Comparison of ENCODE assay signal across 10 mouse cellular contexts in genomic region chr8:102738961-102739487, GRCm38 (mm10). TPM values are rescaled to one million over a fixed set of nuclear protein-coding genes. Genes with fewer than 3 reads are reported as not detected.
DNase-seq lines count a peak whose midpoint lies in the region; ATAC-seq and TF ChIP-seq lines count a peak whose summit lies in the region.
"Had no signal": no experiment of that assay in that cellular context is flagged by ENCODE, and none has a peak within 500 bp of the region (broad histone marks: within the 10 kb centered on the region; RNA-seq: fewer than 3 reads in every experiment).

No protein-coding gene starts in this region.

- 0 out of 2 replicates have a peak, but pooled peaks have one; percentile 9 for ATAC-seq in lung, embryonic 15.5 days (ENCODE audit: borderline replicate concordance, extremely low read depth, low FRiP score, low TSS enrichment)
- ATAC-seq in lung, postnatal 0 days = no peak
- peak; percentile 95 for ATAC-seq in forebrain, embryonic 16.5 days
- no peak for ATAC-seq in activated CD4-positive, CD25-positive, alpha-beta regulatory T cell, adult 4 months

- TF ChIP-seq EP300 in lung, postnatal 0 days (IDR thresholded peaks at IDR 0.05) = no peak

- WGBS in lung, embryonic 15.5 days = 82% methylated on average over 7 of the region's 7 CpGs
- 77% methylated on average over 7 of the region's 7 CpGs for WGBS in lung, postnatal 0 days
- 16% methylated on average over 7 of the region's 7 CpGs for whole genome bisulfite sequencing in forebrain, embryonic 16.5 days

- TF ChIP-seq CTCF in lung, postnatal 0 days (IDR thresholded peaks at IDR 0.05) = no peak

- H3K4me2 ChIP-seq in lung, embryonic 15.5 days = no peak overlapping the region
- H3K4me2 ChIP-seq in lung, postnatal 0 days (replicated peaks; ENCODE audit: low read depth, low read length) = no peak overlapping the region
- H3K4me2 ChIP-seq in forebrain, embryonic 16.5 days (ENCODE audit: low read length) = peak overlapping the region; percentile 27; the same call in 1 of the 2 replicates

- H3K27ac ChIP-seq in lung, embryonic 15.5 days = no peak overlapping the region
- no peak overlapping the region for H3K27ac ChIP-seq in lung, postnatal 0 days (ENCODE audit: low read length)
- H3K27ac ChIP-seq in forebrain, embryonic 16.5 days (ENCODE audit: low read length) = peak overlapping the region; percentile 60
- H3K27ac ChIP-seq: liver, embryonic 14.5 days had no signal

- no peak overlapping the region for H3K9ac ChIP-seq in lung, embryonic 15.5 days
- H3K9ac ChIP-seq in lung, postnatal 0 days (replicated peaks; ENCODE audit: low read depth) = no peak overlapping the region
- H3K9ac ChIP-seq in forebrain, embryonic 16.5 days (replicated peaks; ENCODE audit: low read depth, low read length) = peak overlapping the region; percentile 36; the same call in 1 of the 2 replicates
- H3K9ac ChIP-seq: liver, embryonic 14.5 days had no signal

- no peaks in the 10 kb centered on the region for H3K27me3 ChIP-seq in lung, embryonic 15.5 days
- H3K27me3 ChIP-seq in lung, postnatal 0 days (replicated peaks; ENCODE audit: insufficient read depth, low read length) = no peaks in the 10 kb centered on the region
- no peaks in the 10 kb centered on the region for H3K27me3 ChIP-seq in forebrain, embryonic 16.5 days (replicated peaks; ENCODE audit: control insufficient read depth, insufficient read depth, low read length)

- peaks cover 3% of the 10 kb centered on the region; the same call in 1 of the 2 replicates for H3K4me1 ChIP-seq in lung, embryonic 15.5 days
- 0 out of 2 replicates have a peak, but pooled peaks cover 3% of the 10 kb centered on the region for H3K4me1 ChIP-seq in lung, postnatal 0 days (ENCODE audit: insufficient read depth, low read depth, low read length)
- peaks cover 21% of the 10 kb centered on the region for H3K4me1 ChIP-seq in forebrain, embryonic 16.5 days (replicated peaks; ENCODE audit: control insufficient read depth, insufficient read depth, low read length)

- no peak for DNase-seq in lung, postnatal 0 days (ENCODE audit: low spot score)
- DNase-seq in layer of hippocampus, postnatal 36 days = peak; percentile 39 to 57
- peak; percentile 26 to 42 for DNase-seq in right cerebral cortex, adult 2 months (ENCODE audit: low spot score in 2 of 2)
- DNase-seq in adrenal gland, adult 2 months = no peak
- no peak for DNase-seq in T-cell, adult 2 months (ENCODE audit: low spot score)

- 0 out of 2 replicates have a peak, but pooled peaks cover 2% of the 10 kb centered on the region for H3K36me3 ChIP-seq in lung, embryonic 15.5 days
- H3K36me3 ChIP-seq in lung, postnatal 0 days (ENCODE audit: insufficient read depth, low read length) = no peaks in the 10 kb centered on the region
- no peaks in the 10 kb centered on the region for H3K36me3 ChIP-seq in forebrain, embryonic 16.5 days (ENCODE audit: control insufficient read depth, insufficient read depth)
- H3K36me3 ChIP-seq: G1E had no signal

- H3K9me3 ChIP-seq in lung, embryonic 15.5 days = no peaks in the 10 kb centered on the region
- no peaks in the 10 kb centered on the region for H3K9me3 ChIP-seq in lung, postnatal 0 days (ENCODE audit: low read length)
- no peaks in the 10 kb centered on the region for H3K9me3 ChIP-seq in forebrain, embryonic 16.5 days (ENCODE audit: control insufficient read depth, low read length)

- H3K4me3 ChIP-seq in lung, embryonic 15.5 days = no peak overlapping the region
- H3K4me3 ChIP-seq in lung, postnatal 0 days (ENCODE audit: low read depth, low read length) = no peak overlapping the region
- no peak overlapping the region for H3K4me3 ChIP-seq in forebrain, embryonic 16.5 days (replicated peaks; ENCODE audit: low read length)

RNA-seq across cellular contexts. Expression of gene Cdh11, which starts 46.4 kb away (rescaled TPM):
- 177 and 178 TPM in 2 replicates for polyA plus RNA-seq in lung, embryonic 15.5 days (2015; fragmentation: Nextera tagmentation; extraction: Ambion mirVana)
- 89.4 and 98.6 TPM in 2 replicates for polyA plus RNA-seq in lung, postnatal 0 days (2015; fragmentation: Nextera tagmentation; extraction: Ambion mirVana)
- polyA plus RNA-seq in forebrain, embryonic 16.5 days (2015; fragmentation: Nextera tagmentation; extraction: Ambion mirVana) = 36.0 and 40.6 TPM in 2 replicates
- 10 to 100 TPM; 75.7 to 85.9 TPM for total RNA-seq in layer of hippocampus, postnatal 36 days (2021)
- total RNA-seq in adrenal gland, adult 2 months (2021) = 10 to 100 TPM; 12.4 to 20.3 TPM
- polyA plus RNA-seq in adrenal gland, adult 2 months (2012; rRNA removed) = 3.5 and 3.8 TPM in 2 replicates
- polyA plus RNA-seq in activated CD4-positive, CD25-positive, alpha-beta regulatory T cell, adult 4 months (2017; shearing (Covaris generic)) = under 1 TPM; 0.11 to 0.24 TPM
- polyA plus RNA-seq: G1E had no signal

Comparison
In these comparisons a context has a peak if more than half of its experiments do, and no peak if none do; other contexts are left out.
1. ATAC-seq: peak in lung, embryonic 15.5 days (single experiment) and forebrain, embryonic 16.5 days (single experiment); none in lung, postnatal 0 days (single experiment) and activated CD4-positive, CD25-positive, alpha-beta regulatory T cell, adult 4 months (single experiment).
2. DNase-seq: peak in layer of hippocampus, postnatal 36 days (2 of 2) and right cerebral cortex, adult 2 months (2 of 2); none in lung, postnatal 0 days (single experiment), adrenal gland, adult 2 months (single experiment) and T-cell, adult 2 months (single experiment).